Mouse (Mus musculus): ENCODE measurements around the gene Evi5l. TPM values are rescaled to one million over a fixed set of nuclear protein-coding genes. Genes with fewer than 3 reads are reported as not detected.

Evi5l gene
- 3.3 TPM in 2 replicates for polyA plus RNA-seq (2012; rRNA removed)
- 3.4 and 4.9 TPM in 2 replicates for polyA plus RNA-seq (2014; fragmentation: Nextera tagmentation; extraction: Ambion mirVana)

DNA sequence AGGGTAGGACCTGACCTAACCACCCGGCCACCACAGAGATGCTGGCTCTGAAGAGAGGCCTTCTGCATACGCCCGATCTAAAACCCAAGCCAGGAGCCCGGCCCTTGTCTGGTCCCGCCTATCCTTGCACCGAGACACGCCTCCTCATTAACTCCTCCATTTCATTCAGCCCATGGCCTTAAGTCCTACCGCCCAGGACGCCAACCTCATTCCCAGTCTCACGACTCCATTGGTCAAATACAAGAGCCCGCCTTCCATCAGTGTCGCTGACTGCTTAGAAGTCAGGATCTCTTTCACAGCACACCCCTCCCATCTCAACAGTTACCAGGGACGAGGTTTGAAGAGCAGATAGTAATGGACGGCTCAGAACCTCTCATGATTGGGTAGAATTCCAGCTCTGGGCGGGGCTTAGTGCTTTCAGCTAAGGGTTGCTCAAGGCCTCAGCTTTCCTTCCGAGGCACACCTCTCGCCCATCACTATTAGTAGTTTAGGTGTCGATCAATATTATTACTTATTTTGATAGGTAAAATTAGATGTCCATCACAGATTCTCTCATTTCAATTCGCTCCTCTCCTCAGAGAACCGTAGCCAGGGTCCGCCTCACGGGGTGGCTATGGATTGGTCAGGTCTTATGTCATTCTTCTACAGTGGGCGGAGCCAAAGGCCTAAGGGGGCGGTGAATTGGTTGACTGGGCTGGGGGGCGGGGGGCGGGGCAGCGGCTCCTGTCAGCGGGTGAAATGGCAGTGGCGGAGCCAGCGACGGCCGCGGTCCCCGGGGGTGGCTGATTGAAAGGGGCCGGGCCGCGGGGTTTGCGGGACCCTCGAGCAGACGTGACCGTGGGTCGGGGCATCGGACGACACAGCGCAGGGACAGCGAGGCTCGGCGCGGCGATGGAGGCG lies at the start of gene Evi5l:
TSS of gene Evi5l (plus strand) at position 716 of the 900 bp plus-strand sequence.
- Histone ChIP-seq H3K36me3 (replicated peaks; ENCODE audit: control insufficient read depth, insufficient read depth, low read depth) (no peaks in the 10 kb centered on the region), H3K4me1 (replicated peaks; ENCODE audit: control insufficient read depth in 2 of 2, insufficient read depth in 2 of 2, low read length in 1 of 2) (peaks cover 7 to 13% of the 10 kb centered on the region in 2 experiments), H3K9ac (replicated peaks) (peak within 1 kb of the TSS; percentile 68), H3K27me3 (ENCODE audit: control insufficient read depth, insufficient read depth, low read length) (no peaks in the 10 kb centered on the region), H3K4me3 (ENCODE audit: insufficient read depth in 1 of 2, low read depth in 2 of 2, low read length in 2 of 2) (peak within 1 kb of the TSS; percentile 69 to 81), H3K4me2 (ENCODE audit: low read depth) (peak within 1 kb of the TSS; percentile 86), H3K9me3 (ENCODE audit: control insufficient read depth, low read length) (no peaks in the 10 kb centered on the region), H3K27ac (no peak within 1 kb of the TSS)
- TF ChIP-seq EP300 (IDR thresholded peaks at IDR 0.05; ENCODE audit: low read depth), result no peak
- no peak for TF ChIP-seq CTCF (IDR thresholded peaks at IDR 0.05; ENCODE audit: low read depth)
- peak; percentile 93 for ATAC-seq (ENCODE audit: insufficient read depth)
- peak; percentile 94 to 98 (median 97) for DNase-seq (ENCODE audit: low read depth in 3 of 3, low spot score in 3 of 3)
- WGBS (ENCODE audit: insufficient replicate concordance), result under 1% methylated on average over 51 of the region's 51 CpGs

DNA sequence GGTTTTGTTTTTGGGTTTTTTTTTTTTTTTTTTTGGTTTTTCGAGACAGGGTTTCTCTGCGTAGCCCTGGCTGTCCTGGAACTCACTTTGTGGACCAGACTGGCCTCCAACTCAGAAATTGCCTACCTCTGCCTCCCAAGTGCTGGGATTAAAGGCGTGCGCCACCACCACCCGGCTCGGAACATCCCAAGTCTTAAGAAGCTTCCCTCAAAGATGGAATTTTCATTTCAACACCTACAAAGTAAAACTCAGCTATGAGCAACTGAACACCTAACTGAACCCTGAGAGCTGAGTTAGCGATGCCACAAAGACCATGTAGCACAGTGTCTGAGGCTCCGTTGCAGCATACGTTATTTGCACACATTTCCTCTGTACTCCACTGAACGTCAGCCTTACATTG lies 32.6 kb upstream of the Evi5l start, which contains the start of gene Cd209g:
TSS of gene Cd209g (plus strand) at position 301 of the 400 bp plus-strand sequence.
- WGBS (ENCODE audit: insufficient replicate concordance), result 79% methylated on average over 10 of the region's 10 CpGs
- ATAC-seq (ENCODE audit: insufficient read depth), result no peak

GRCm38 (mm10) chr8:4139660-4140646 lies 26.4 kb upstream of the Evi5l start:
- ATAC-seq (ENCODE audit: insufficient read depth), result peak; percentile 55; the same call in 1 of the 2 replicates
- DNase-seq (ENCODE audit: low read depth in 3 of 3, low spot score in 3 of 3), result peak; percentile 22 to 41 (median 34)
- no peak overlapping the region for H3K4me2 ChIP-seq (ENCODE audit: low read depth)

More for the DNA sequence above, 32.6 kb upstream of the Evi5l start, which contains the start of gene Cd209g:
- Histone ChIP-seq H3K36me3 (replicated peaks; ENCODE audit: control insufficient read depth, insufficient read depth, low read depth) (no peaks in the 10 kb centered on the region), H3K9me3 (ENCODE audit: control insufficient read depth, low read length) (no peaks in the 10 kb centered on the region), H3K4me3 (ENCODE audit: insufficient read depth in 1 of 2, low read depth in 2 of 2, low read length in 2 of 2) (no peak within 1 kb of the TSS), H3K4me1 (replicated peaks; ENCODE audit: control insufficient read depth in 2 of 2, insufficient read depth in 2 of 2, low read length in 1 of 2) (no peaks in the 10 kb centered on the region), H3K27ac (no peak within 1 kb of the TSS), H3K27me3 (ENCODE audit: control insufficient read depth, insufficient read depth, low read length) (no peaks in the 10 kb centered on the region), H3K4me2 (ENCODE audit: low read depth) (no peak within 1 kb of the TSS), H3K9ac (replicated peaks) (no peak within 1 kb of the TSS)
- DNase-seq (ENCODE audit: low read depth in 3 of 3, low spot score in 3 of 3), result no peak
- TF ChIP-seq CTCF (IDR thresholded peaks at IDR 0.05; ENCODE audit: low read depth), result no peak

GRCm38 (mm10) chr8:4141721-4142120 lies 24.6 kb upstream of the Evi5l start:
- DNase-seq (ENCODE audit: low read depth in 3 of 3, low spot score in 3 of 3) (peak in 2 of 3 experiments; percentile 7), ATAC-seq (ENCODE audit: insufficient read depth) (no peak)
- Histone ChIP-seq H3K4me2 (ENCODE audit: low read depth) (no peak overlapping the region), H3K4me3 (ENCODE audit: insufficient read depth in 1 of 2, low read depth in 2 of 2, low read length in 2 of 2) (no peak overlapping the region), H3K36me3 (replicated peaks; ENCODE audit: control insufficient read depth, insufficient read depth, low read depth) (no peaks in the 10 kb centered on the region), H3K9me3 (ENCODE audit: control insufficient read depth, low read length) (no peaks in the 10 kb centered on the region), H3K4me1 (replicated peaks; ENCODE audit: control insufficient read depth in 2 of 2, insufficient read depth in 2 of 2, low read length in 1 of 2) (0 out of 4 replicates have a peak, but pooled peaks cover 0 to 1% of the 10 kb centered on the region in 2 experiments), H3K27ac (no peak overlapping the region), H3K9ac (replicated peaks) (no peak overlapping the region), H3K27me3 (ENCODE audit: control insufficient read depth, insufficient read depth, low read length) (no peaks in the 10 kb centered on the region)
- TF ChIP-seq EP300 (IDR thresholded peaks at IDR 0.05; ENCODE audit: low read depth), result no peak
- peak; percentile 41; the same call in 1 of the 2 replicates for TF ChIP-seq CTCF (IDR thresholded peaks at IDR 0.05; ENCODE audit: low read depth)
- WGBS (ENCODE audit: insufficient replicate concordance), result 46% methylated on average over 3 of the region's 3 CpGs

More at GRCm38 (mm10) chr8:4139660-4140646, 26.4 kb upstream of the Evi5l start:
- peak; percentile 85 for TF ChIP-seq CTCF (IDR thresholded peaks at IDR 0.05; ENCODE audit: low read depth)
- TF ChIP-seq EP300 (IDR thresholded peaks at IDR 0.05; ENCODE audit: low read depth), result no peak
- 9% methylated on average over 12 of the region's 12 CpGs for WGBS (ENCODE audit: insufficient replicate concordance)
- no peaks in the 10 kb centered on the region for H3K27me3 ChIP-seq (ENCODE audit: control insufficient read depth, insufficient read depth, low read length)
- no peaks in the 10 kb centered on the region for H3K36me3 ChIP-seq (replicated peaks; ENCODE audit: control insufficient read depth, insufficient read depth, low read depth)
- H3K27ac ChIP-seq, result no peak overlapping the region
- 0 out of 4 replicates have a peak, but pooled peaks cover 0 to 1% of the 10 kb centered on the region in 2 experiments for H3K4me1 ChIP-seq (replicated peaks; ENCODE audit: control insufficient read depth in 2 of 2, insufficient read depth in 2 of 2, low read length in 1 of 2)
- no peak overlapping the region for H3K4me3 ChIP-seq (ENCODE audit: insufficient read depth in 1 of 2, low read depth in 2 of 2, low read length in 2 of 2)
- no peaks in the 10 kb centered on the region for H3K9me3 ChIP-seq (ENCODE audit: control insufficient read depth, low read length)
- no peak overlapping the region for H3K9ac ChIP-seq (replicated peaks)
